Mouse (Mus musculus) MEL (cell line): Measurements from ENCODE around the gene Adamts18. TPM values are rescaled to one million over a fixed set of nuclear protein-coding genes. Genes with fewer than 3 reads are reported as not detected.

Source experiments
- DNase-seq: peaks from one replicate; pipeline ENCODE4 v3.0.0; 2011; ENCODE audit warnings: low read depth, low spot score
- H3K27ac ChIP-seq: 2 replicates; pipeline ENCODE4 v1.5.1; 2012; ENCODE audit warnings: low read depth, mild to moderate bottlenecking, control low read depth, low read length, moderate library complexity; ENCODE audit not compliant: control insufficient read depth
- H3K27me3 ChIP-seq, 2 experiments: fragments of 150-350 bp in 1 of 2; sonication (generic) in 1 of 2; 2 replicates each; pipeline ENCODE4 v1.6.1; 2012; ENCODE audit warnings: low read length in 2 of 2, mild to moderate bottlenecking in 2 of 2, improper control_type of control experiment in 1 of 2, moderate library complexity in 1 of 2; ENCODE audit not compliant: insufficient read depth in 2 of 2, control insufficient read depth in 1 of 2
- H3K36me3 ChIP-seq, 2 experiments: 2 replicates each; pipeline ENCODE4 v1.6.1; 2012 to 2014; ENCODE audit warnings: low read length in 2 of 2, improper control_type of control experiment in 1 of 2, inconsistent platforms in 1 of 2, mild to moderate bottlenecking in 1 of 2; ENCODE audit not compliant: insufficient read depth in 2 of 2, control insufficient read depth in 1 of 2
- H3K4me1 ChIP-seq, 2 experiments: fragments of 150-350 bp in 1 of 2; sonication (generic) in 1 of 2; 2 replicates each; pipeline ENCODE4 v1.6.1; 2012; ENCODE audit warnings: low read length in 2 of 2, improper control_type of control experiment in 1 of 2, mild to moderate bottlenecking in 1 of 2; ENCODE audit not compliant: insufficient read depth in 2 of 2, control insufficient read depth in 1 of 2
- H3K4me3 ChIP-seq, 2 experiments: fragments of 150-350 bp in 1 of 2; sonication (generic) in 1 of 2; 2 replicates each; pipeline ENCODE4 v1.5.1; 2012; ENCODE audit warnings: low read depth in 2 of 2, low read length in 2 of 2, mild to moderate bottlenecking in 2 of 2, moderate library complexity in 2 of 2, control low read depth in 1 of 2, improper control_type of control experiment in 1 of 2; ENCODE audit not compliant: control insufficient read depth in 1 of 2, insufficient read depth in 1 of 2
- H3K79me2 ChIP-seq: 2 replicates; pipeline ENCODE4 v1.6.1; 2012; ENCODE audit warnings: mild to moderate bottlenecking, low read length, moderate library complexity; ENCODE audit not compliant: control insufficient read depth, poor library complexity, insufficient read depth
- H3K9ac ChIP-seq: 2 replicates; pipeline ENCODE4 v1.6.1; 2012; ENCODE audit warnings: low read depth, mild to moderate bottlenecking, control low read depth, low read length, moderate library complexity; ENCODE audit not compliant: control insufficient read depth, poor library complexity, severe bottlenecking
- H3K9me3 ChIP-seq: fragments of 150-350 bp; sonication (generic); replicated peaks from 2 replicates; pipeline ENCODE4 v1.6.1; 2012; ENCODE audit warnings: mild to moderate bottlenecking, low read length, improper control_type of control experiment, moderate library complexity; ENCODE audit not compliant: insufficient read depth
- CTCF ChIP-seq, 3 experiments: IDR thresholded peaks in 2 of 3; conservative IDR thresholded peaks in 1 of 3; 2 replicates each; pipeline ENCODE4 v1.5.1; 2011 to 2012; ENCODE audit warnings: low read length in 3 of 3, low read depth in 2 of 3, mild to moderate bottlenecking in 2 of 3, improper control_type of control experiment in 1 of 3, inconsistent platforms in 1 of 3, mixed read lengths in 1 of 3, moderate library complexity in 1 of 3; ENCODE audit not compliant: control insufficient read depth in 1 of 3, insufficient read depth in 1 of 3, poor library complexity in 1 of 3, severe bottlenecking in 1 of 3
- ETS1 ChIP-seq: IDR thresholded peaks from 2 replicates; pipeline ENCODE4 v1.6.1; 2012; ENCODE audit warnings: low read depth, mild to moderate bottlenecking, inconsistent platforms, low read length, improper control_type of control experiment, moderate library complexity
- GATA1 ChIP-seq: IDR thresholded peaks from 2 replicates; pipeline ENCODE4 v1.6.1; 2011; ENCODE audit warnings: low read depth, low read length, improper control_type of control experiment
- JUND ChIP-seq: IDR thresholded peaks from 2 replicates; pipeline ENCODE4 v1.6.1; 2011; ENCODE audit warnings: low read depth, mild to moderate bottlenecking, improper control_type of control experiment, low read length
- MEF2A ChIP-seq: IDR thresholded peaks from 2 replicates; pipeline ENCODE4 v1.6.1; 2014; ENCODE audit warnings: low read depth, mild to moderate bottlenecking, inconsistent platforms, low read length, improper control_type of control experiment; ENCODE audit not compliant: poor library complexity, insufficient replicate concordance, severe bottlenecking; ENCODE audit errors: extremely low read depth
- NELFE ChIP-seq: IDR thresholded peaks from 2 replicates; pipeline ENCODE4 v1.6.1; 2011; ENCODE audit warnings: low read depth, low read length, improper control_type of control experiment
- NRF1 ChIP-seq: IDR thresholded peaks from 2 replicates; pipeline ENCODE4 v1.6.1; 2014; ENCODE audit warnings: low read depth, mild to moderate bottlenecking, inconsistent platforms, low read length, improper control_type of control experiment, moderate library complexity; ENCODE audit not compliant: poor library complexity, insufficient read depth, severe bottlenecking
- POLR2A ChIP-seq, 2 experiments: IDR thresholded peaks; 2 replicates each; pipeline ENCODE4 v1.6.1; 2011 to 2012; ENCODE audit warnings: low read length in 2 of 2, mild to moderate bottlenecking in 2 of 2, control low read depth in 1 of 2, improper control_type of control experiment in 1 of 2, low read depth in 1 of 2, moderate library complexity in 1 of 2; ENCODE audit not compliant: control insufficient read depth in 1 of 2, insufficient read depth in 1 of 2, poor library complexity in 1 of 2
- POLR2AphosphoS2 ChIP-seq: IDR thresholded peaks from 2 replicates; pipeline ENCODE4 v1.6.1; 2011; ENCODE audit warnings: low read length, improper control_type of control experiment
- RAD21 ChIP-seq: IDR thresholded peaks from 2 replicates; pipeline ENCODE4 v1.6.1; 2011; ENCODE audit warnings: mild to moderate bottlenecking, low read depth, low read length, improper control_type of control experiment
- SMC3 ChIP-seq: IDR thresholded peaks from 2 replicates; pipeline ENCODE4 v1.6.1; 2011; ENCODE audit warnings: low read depth, low read length, improper control_type of control experiment
- TAL1 ChIP-seq: IDR thresholded peaks from 2 replicates; pipeline ENCODE4 v1.6.1; 2012; ENCODE audit warnings: mild to moderate bottlenecking, inconsistent platforms, low read length, moderate library complexity, mixed read lengths
- TCF12 ChIP-seq: IDR thresholded peaks from 2 replicates; pipeline ENCODE4 v1.6.1; 2014; ENCODE audit warnings: low read depth, mild to moderate bottlenecking, inconsistent platforms, low read length, improper control_type of control experiment, moderate library complexity
- UBTF ChIP-seq: IDR thresholded peaks from 2 replicates; pipeline ENCODE4 v1.6.1; 2012; ENCODE audit warnings: low read depth, mild to moderate bottlenecking, inconsistent platforms, low read length, improper control_type of control experiment, moderate library complexity, borderline replicate concordance; ENCODE audit not compliant: insufficient read depth
- ZC3H11A ChIP-seq: IDR thresholded peaks from 2 replicates; pipeline ENCODE4 v1.6.1; 2012; ENCODE audit warnings: low read depth, mild to moderate bottlenecking, inconsistent platforms, low read length, improper control_type of control experiment
- ZMIZ1 ChIP-seq: IDR thresholded peaks from 2 replicates; pipeline ENCODE4 v1.6.1; 2012; ENCODE audit warnings: low read depth, mild to moderate bottlenecking, inconsistent platforms, low read length, improper control_type of control experiment, moderate library complexity
- ZNF384 ChIP-seq: IDR thresholded peaks from 2 replicates; pipeline ENCODE4 v1.6.1; 2012; ENCODE audit warnings: low read depth, mild to moderate bottlenecking, inconsistent platforms, low read length, improper control_type of control experiment
- polyA plus RNA-seq, 2 experiments: library from polyadenylated mRNA; stranded (reverse) in 1 of 2; unstranded in 1 of 2; fragments of >175 nt in 1 of 2; fragments of >200 nt in 1 of 2; gene quantifications; 2 replicates each; pipeline versions ENCODE4 v1.2.1 to v1.2.4; 2012; ENCODE audit warnings: low replicate concordance in 2 of 2, low read depth in 1 of 2; ENCODE audit not compliant: insufficient read length in 2 of 2, insufficient read depth in 1 of 2, missing spikeins in 1 of 2
- total RNA-seq: library from RNA; depleted of rRNA; stranded (reverse); fragments of 300-350 nt; gene quantifications from 2 replicates; pipeline ENCODE4 v1.2.3, GENCODE M21; 2012

Adamts18 gene
- total and polyA plus RNA-seq, 3 experiments: not detected

- Histone ChIP-seq H3K9me3 (no peaks in the 10 kb centered on the region), H3K79me2 (no peaks in the 10 kb centered on the region), H3K27me3 (no peaks in the 10 kb centered on the region; a peak in 1 of 4 replicates), H3K4me1 (no peaks in the 10 kb centered on the region), H3K36me3 (no peaks in the 10 kb centered on the region), H3K4me3 (no peak overlapping the region), H3K9ac (no peak overlapping the region), H3K27ac (no peak overlapping the region)
- no peak for TF ChIP-seq ZMIZ1
- TF ChIP-seq GATA1: no peak
- TF ChIP-seq RAD21: no peak
- TF ChIP-seq ZC3H11A: no peak
- TF ChIP-seq NELFE: no peak
- no peak for TF ChIP-seq NRF1
- no peak for DNase-seq
Observed at GRCm38 (mm10) chr8:113687889-113688542, 160.5 kb downstream of the Adamts18 start.

- no peaks in the 10 kb centered on the region for H3K4me1 ChIP-seq
- DNase-seq: no peak
- no peak overlapping the region for H3K9ac ChIP-seq
- no peak overlapping the region for H3K4me3 ChIP-seq
- TF ChIP-seq TCF12 (no peak), CTCF (IDR thresholded peaks at IDR 0.05 in 2 of 3, conservative IDR thresholded peaks at IDR 0.05 in 1 of 3; ENCODE audit: control insufficient read depth in 1 of 3, insufficient read depth in 1 of 3, low read depth in 2 of 3, low read length in 3 of 3, poor library complexity in 1 of 3, severe bottlenecking in 1 of 3) (no peak), POLR2AphosphoS2 (no peak), ETS1 (no peak), POLR2A (IDR thresholded peaks at IDR 0.05; ENCODE audit: control insufficient read depth in 1 of 2, insufficient read depth in 1 of 2, low read depth in 1 of 2, low read length in 2 of 2, poor library complexity in 1 of 2) (no peak), JUND (no peak), UBTF (no peak), ZNF384 (no peak), ZC3H11A (no peak), MEF2A (no peak), SMC3 (no peak), TAL1 (no peak)
- no peaks in the 10 kb centered on the region for H3K27me3 ChIP-seq
- H3K36me3 ChIP-seq: no peaks in the 10 kb centered on the region
- no peaks in the 10 kb centered on the region for H3K9me3 ChIP-seq
- H3K79me2 ChIP-seq: no peaks in the 10 kb centered on the region
- H3K27ac ChIP-seq: no peak overlapping the region
Observed at GRCm38 (mm10) chr8:113679361-113679760, 169.2 kb downstream of the Adamts18 start.
